In genomic region chr1:75505159-75505955, GRCm38 (mm10) we compare ENCODE assay signal across 9 mouse cellular contexts. TPM values are rescaled to one million over a fixed set of nuclear protein-coding genes. Genes with fewer than 3 reads are reported as not detected.
DNase-seq lines count a peak whose midpoint lies in the region; ATAC-seq and TF ChIP-seq lines count a peak whose summit lies in the region.
"Had no signal": no experiment of that assay in that cellular context is flagged by ENCODE, and none has a peak within 500 bp of the region (broad histone marks: within the 10 kb centered on the region; RNA-seq: fewer than 3 reads in every experiment).

No protein-coding gene starts in this region.

- TF ChIP-seq CTCF in intestine, postnatal 0 days (IDR thresholded peaks at IDR 0.05; ENCODE audit: low read depth) = no peak

- no peaks in the 10 kb centered on the region for H3K9me3 ChIP-seq in intestine, postnatal 0 days (ENCODE audit: control insufficient read depth)
- H3K9me3 ChIP-seq in limb, embryonic 12.5 days = no peaks in the 10 kb centered on the region

- H3K9ac ChIP-seq in intestine, postnatal 0 days (ENCODE audit: low read depth, low read length) = peak overlapping the region; percentile 91
- H3K9ac ChIP-seq in limb, embryonic 12.5 days (replicated peaks) = peak overlapping the region; percentile 95

- H3K79me2 ChIP-seq in myocyte (ENCODE audit: control insufficient read depth, insufficient read depth) = no peaks in the 10 kb centered on the region

- under 1% methylated on average over 80 of the region's 84 CpGs for WGBS in intestine, postnatal 0 days
- 0% methylated on average over 84 of the region's 84 CpGs for WGBS in limb, embryonic 12.5 days

- peak; percentile 81 for TF ChIP-seq POLR2A in myocyte (IDR thresholded peaks at IDR 0.05; ENCODE audit: insufficient read length, low read depth)

- ATAC-seq in granulocyte monocyte progenitor cell, adult 5-6 weeks (replicated peaks; ENCODE audit: poor library complexity, severe bottlenecking) = peak; percentile 33
- peak; percentile 69 for ATAC-seq in intestine, postnatal 0 days
- peak; percentile 15; the same call in 1 of the 2 replicates for ATAC-seq in limb, embryonic 12.5 days (ENCODE audit: insufficient number of reproducible peaks, insufficient read depth, low FRiP score, low TSS enrichment, low read depth)

- peaks cover 29% of the 10 kb centered on the region; the same call in 1 of the 2 replicates for H3K36me3 ChIP-seq in intestine, postnatal 0 days (ENCODE audit: control insufficient read depth, insufficient read depth)
- peaks cover 36% of the 10 kb centered on the region for H3K36me3 ChIP-seq in limb, embryonic 12.5 days
- no peaks in the 10 kb centered on the region for H3K36me3 ChIP-seq in myocyte (ENCODE audit: control insufficient read depth, insufficient read depth)

- peak overlapping the region; percentile 95 for H3ac ChIP-seq in myocyte (ENCODE audit: control insufficient read depth, insufficient read length)

- peak overlapping the region; percentile 98 for H3K4me2 ChIP-seq in intestine, postnatal 0 days (replicated peaks; ENCODE audit: low read depth)
- H3K4me2 ChIP-seq in limb, embryonic 12.5 days = peak overlapping the region; percentile 91
- peak overlapping the region; percentile 76 for H3K4me2 ChIP-seq in myocyte (ENCODE audit: low read depth)

- peak overlapping the region; percentile 78 for H3K4me3 ChIP-seq in intestine, postnatal 0 days (ENCODE audit: low read depth, low read length)
- peak overlapping the region; percentile 73 for H3K4me3 ChIP-seq in limb, embryonic 12.5 days (replicated peaks)
- H3K4me3 ChIP-seq in myocyte = peak overlapping the region; percentile 39

- H3K27ac ChIP-seq in intestine, postnatal 0 days (ENCODE audit: low read depth, low read length) = peak overlapping the region; percentile 90
- peak overlapping the region; percentile 99 for H3K27ac ChIP-seq in limb, embryonic 12.5 days

- H3K27me3 ChIP-seq in intestine, postnatal 0 days (replicated peaks; ENCODE audit: control insufficient read depth, insufficient read depth, low read length) = no peaks in the 10 kb centered on the region
- peaks cover 17% of the 10 kb centered on the region for H3K27me3 ChIP-seq in limb, embryonic 12.5 days
- peaks cover 5% of the 10 kb centered on the region for H3K27me3 ChIP-seq in myocyte (ENCODE audit: control insufficient read depth, insufficient read depth, insufficient read length)

- peak; percentile 42 for DNase-seq in kidney, adult 18-20 months
- no peak for DNase-seq in kidney, adult 8-10 months
- DNase-seq in embryo, embryonic 9.5 days (ENCODE audit: extremely low spot score) = peak; percentile 71
- peak; percentile 75 for DNase-seq in testis, postnatal 14 days (ENCODE audit: low spot score)

- H3K4me1 ChIP-seq in intestine, postnatal 0 days (replicated peaks; ENCODE audit: control insufficient read depth, insufficient read depth, low read length) = no peaks in the 10 kb centered on the region; the same call in 1 of the 2 replicates
- peaks cover 34% of the 10 kb centered on the region for H3K4me1 ChIP-seq in limb, embryonic 12.5 days (replicated peaks)

TF ChIP-seq in myocyte, 11 proteins besides CTCF, POLR2A, EP300 and RAD21:
- TF ChIP-seq MAX (IDR thresholded peaks at IDR 0.05; ENCODE audit: low read depth) (no peak), TCF3 (IDR thresholded peaks at IDR 0.05; ENCODE audit: insufficient read length, low read depth) (no peak), USF1 (IDR thresholded peaks at IDR 0.05; ENCODE audit: low read depth) (no peak), SRF (IDR thresholded peaks at IDR 0.05; ENCODE audit: control insufficient read depth, insufficient read length, low read depth) (no peak), POLR2AphosphoS2 (IDR thresholded peaks at IDR 0.05; ENCODE audit: insufficient read length, low read depth) (peak; percentile 92), MYOG (IDR thresholded peaks at IDR 0.05; ENCODE audit: control insufficient read depth in 1 of 3, insufficient read depth in 1 of 3, insufficient read length in 2 of 3, low read depth in 2 of 3) (peak in 1 of 3 experiments; percentile 36), MYOD1 (IDR thresholded peaks at IDR 0.05; ENCODE audit: control insufficient read depth in 1 of 3, insufficient read length in 2 of 3, low read depth in 2 of 3) (peak in 1 of 3 experiments; percentile 56), E2F4 (IDR thresholded peaks at IDR 0.05; ENCODE audit: insufficient read depth) (no peak)

RNA-seq across cellular contexts. Expression of gene Obsl1, which starts 0.9 kb away (rescaled TPM):
- not detected in 2 replicates for total RNA-seq in granulocyte monocyte progenitor cell, adult 5-6 weeks (2014; fragmentation: Nextera tagmentation)
- not detected in 2 replicates for total RNA-seq in granulocyte monocyte progenitor cell, adult 5-6 weeks (2017)
- polyA plus RNA-seq in intestine, postnatal 0 days (2015; fragmentation: Nextera tagmentation; extraction: Ambion mirVana) = 17.1 and 17.6 TPM in 2 replicates
- polyA plus RNA-seq in limb, embryonic 12.5 days (2016; fragmentation: Nextera tagmentation; extraction: Ambion mirVana) = 98.3 and 104 TPM in 2 replicates
- 148 TPM for polyA plus RNA-seq in myocyte (2012; fragmentation: generic; extraction: Trizol)
- total RNA-seq: neutrophil, adult 5-6 weeks had no signal

RNA-seq across cellular contexts. Expression of gene Inha, which starts 1.5 kb away (rescaled TPM):
- not detected in 2 replicates for total RNA-seq in granulocyte monocyte progenitor cell, adult 5-6 weeks (2014; fragmentation: Nextera tagmentation)
- not detected in 2 replicates for total RNA-seq in granulocyte monocyte progenitor cell, adult 5-6 weeks (2017)
- polyA plus RNA-seq in intestine, postnatal 0 days (2015; fragmentation: Nextera tagmentation; extraction: Ambion mirVana) = 3.2 and 3.3 TPM in 2 replicates
- 9.5 and 11.9 TPM in 2 replicates for polyA plus RNA-seq in limb, embryonic 12.5 days (2016; fragmentation: Nextera tagmentation; extraction: Ambion mirVana)
- 4.7 TPM for polyA plus RNA-seq in myocyte (2012; fragmentation: generic; extraction: Trizol)
- total RNA-seq: neutrophil, adult 5-6 weeks had no signal

RNA-seq across cellular contexts. Expression of gene Stk11ip, which starts 16.0 kb away (rescaled TPM):
- 15.4 and 17.3 TPM in 2 replicates for total RNA-seq in granulocyte monocyte progenitor cell, adult 5-6 weeks (2014; fragmentation: Nextera tagmentation)
- 7.9 and 23.2 TPM in 2 replicates for total RNA-seq in granulocyte monocyte progenitor cell, adult 5-6 weeks (2017)
- polyA plus RNA-seq in intestine, postnatal 0 days (2015; fragmentation: Nextera tagmentation; extraction: Ambion mirVana) = 9.7 and 11.2 TPM in 2 replicates
- 29.3 and 30.3 TPM in 2 replicates for polyA plus RNA-seq in limb, embryonic 12.5 days (2016; fragmentation: Nextera tagmentation; extraction: Ambion mirVana)
- polyA plus RNA-seq in myocyte (2012; fragmentation: generic; extraction: Trizol) = 33.3 TPM

RNA-seq across cellular contexts. Expression of gene Tmem198, which starts 26.0 kb away (rescaled TPM):
- not detected in 2 replicates for total RNA-seq in granulocyte monocyte progenitor cell, adult 5-6 weeks (2014; fragmentation: Nextera tagmentation)
- total RNA-seq in granulocyte monocyte progenitor cell, adult 5-6 weeks (2017) = not detected in 2 replicates
- polyA plus RNA-seq in intestine, postnatal 0 days (2015; fragmentation: Nextera tagmentation; extraction: Ambion mirVana) = 1.3 and 1.6 TPM in 2 replicates
- polyA plus RNA-seq in limb, embryonic 12.5 days (2016; fragmentation: Nextera tagmentation; extraction: Ambion mirVana) = 0.36 and 0.74 TPM in 2 replicates
- polyA plus RNA-seq in myocyte (2012; fragmentation: generic; extraction: Trizol) = 0.78 TPM

RNA-seq across cellular contexts. Expression of gene Chpf, which starts 26.2 kb away (rescaled TPM):
- 2.5 TPM in 1 of 2 replicates, not detected in the other for total RNA-seq in granulocyte monocyte progenitor cell, adult 5-6 weeks (2014; fragmentation: Nextera tagmentation)
- total RNA-seq in granulocyte monocyte progenitor cell, adult 5-6 weeks (2017) = 0.62 and 1.0 TPM in 2 replicates
- polyA plus RNA-seq in intestine, postnatal 0 days (2015; fragmentation: Nextera tagmentation; extraction: Ambion mirVana) = 21.8 and 22.3 TPM in 2 replicates
- 22.1 and 27.1 TPM in 2 replicates for polyA plus RNA-seq in limb, embryonic 12.5 days (2016; fragmentation: Nextera tagmentation; extraction: Ambion mirVana)
- polyA plus RNA-seq in myocyte (2012; fragmentation: generic; extraction: Trizol) = 52.1 TPM

Comparison
In these comparisons a context has a peak if more than half of its experiments do, and no peak if none do; other contexts are left out.
1. DNase-seq: peak in kidney, adult 18-20 months (single experiment), embryo, embryonic 9.5 days (single experiment) and testis, postnatal 14 days (single experiment); none in kidney, adult 8-10 months (0 of 2).
2. ATAC-seq: peak in every context shown above with its lines; median percentile 69 in intestine, postnatal 0 days; 33 in granulocyte monocyte progenitor cell, adult 5-6 weeks; 15 in limb, embryonic 12.5 days.
3. Peak in every context shown above with its lines, with median percentiles within 50 percentile points of each other: H3K4me2 ChIP-seq and H3K4me3 ChIP-seq.